Mouse (Mus musculus): ENCODE results near the gene Map2k3. TPM values are rescaled to one million over a fixed set of nuclear protein-coding genes. Genes with fewer than 3 reads are reported as not detected.
A peak's percentile ranks its signal among the peaks of the same experiment; 100 is the strongest.

Map2k3 gene
- polyA plus RNA-seq, 1 experiment = 183 TPM

- H3ac ChIP-seq (ENCODE audit: control insufficient read depth, insufficient read length, low read depth) = no peak overlapping the region
- no peaks in the 10 kb centered on the region for H3K79me2 ChIP-seq (ENCODE audit: control insufficient read depth, insufficient read depth)
- TF ChIP-seq CTCF (IDR thresholded peaks at IDR 0.05; ENCODE audit: control insufficient read depth, insufficient read depth, insufficient read length) = no peak
- TF ChIP-seq USF1 (IDR thresholded peaks at IDR 0.05; ENCODE audit: low read depth) = no peak
- no peak for TF ChIP-seq MYOD1 (IDR thresholded peaks at IDR 0.05; ENCODE audit: control insufficient read depth, insufficient read length, low read depth)
- no peak for TF ChIP-seq FOSL1 (IDR thresholded peaks at IDR 0.05; ENCODE audit: insufficient read depth, low read length, poor library complexity, severe bottlenecking)
- no peak for TF ChIP-seq MAX (IDR thresholded peaks at IDR 0.05)
- TF ChIP-seq CEBPB (IDR thresholded peaks at IDR 0.05; ENCODE audit: low read depth) = no peak
- TF ChIP-seq MYOG (IDR thresholded peaks at IDR 0.05; ENCODE audit: control insufficient read depth, extremely low read depth, insufficient read length) = no peak
- H3K79me3 ChIP-seq (ENCODE audit: low read depth) = no peaks in the 10 kb centered on the region
- no peaks in the 10 kb centered on the region for H3K27me3 ChIP-seq (ENCODE audit: control insufficient read depth, insufficient read depth, insufficient read length)
- no peak overlapping the region for H3K4me3 ChIP-seq (ENCODE audit: insufficient read depth, poor library complexity, severe bottlenecking)
- H3K36me3 ChIP-seq (ENCODE audit: control insufficient read depth, insufficient read depth) = no peaks in the 10 kb centered on the region
Observed at GRCm38 (mm10) chr11:60890744-60891143, 41.1 kb upstream of the Map2k3 start.

- H3K79me3 ChIP-seq (ENCODE audit: low read depth) = no peaks in the 10 kb centered on the region
- no peaks in the 10 kb centered on the region for H3K27me3 ChIP-seq (ENCODE audit: control insufficient read depth, insufficient read depth, insufficient read length)
- H3K36me3 ChIP-seq (ENCODE audit: control insufficient read depth, insufficient read depth) = no peaks in the 10 kb centered on the region
- no peak overlapping the region for H3ac ChIP-seq (ENCODE audit: control insufficient read depth, insufficient read length, low read depth)
- H3K79me2 ChIP-seq (ENCODE audit: control insufficient read depth, insufficient read depth) = no peaks in the 10 kb centered on the region
- TF ChIP-seq USF1 (IDR thresholded peaks at IDR 0.05; ENCODE audit: low read depth) (no peak), MAX (IDR thresholded peaks at IDR 0.05) (no peak), MYOD1 (IDR thresholded peaks at IDR 0.05; ENCODE audit: control insufficient read depth, insufficient read length, low read depth) (no peak), FOSL1 (IDR thresholded peaks at IDR 0.05; ENCODE audit: insufficient read depth, low read length, poor library complexity, severe bottlenecking) (no peak), MYOG (IDR thresholded peaks at IDR 0.05; ENCODE audit: control insufficient read depth, extremely low read depth, insufficient read length) (no peak), CEBPB (IDR thresholded peaks at IDR 0.05; ENCODE audit: low read depth) (no peak), CTCF (IDR thresholded peaks at IDR 0.05; ENCODE audit: control insufficient read depth, insufficient read depth, insufficient read length) (no peak)
- H3K4me3 ChIP-seq (ENCODE audit: insufficient read depth, poor library complexity, severe bottlenecking) = no peak overlapping the region
Observed at GRCm38 (mm10) chr11:60895915-60896314, 35.9 kb upstream of the Map2k3 start.

GRCm38 (mm10) chr11:60902001-60902400 is 29.8 kb upstream of the Map2k3 start:
- Histone ChIP-seq H3K79me3 (ENCODE audit: low read depth) (no peaks in the 10 kb centered on the region), H3K79me2 (ENCODE audit: control insufficient read depth, insufficient read depth) (no peaks in the 10 kb centered on the region), H3K4me3 (ENCODE audit: insufficient read depth, poor library complexity, severe bottlenecking) (no peak overlapping the region), H3K36me3 (ENCODE audit: control insufficient read depth, insufficient read depth) (no peaks in the 10 kb centered on the region), H3K27me3 (ENCODE audit: control insufficient read depth, insufficient read depth, insufficient read length) (no peaks in the 10 kb centered on the region), H3ac (ENCODE audit: control insufficient read depth, insufficient read length, low read depth) (no peak overlapping the region)
- peak; percentile 16 for TF ChIP-seq USF1 (IDR thresholded peaks at IDR 0.05; ENCODE audit: low read depth)
- no peak for TF ChIP-seq MYOG (IDR thresholded peaks at IDR 0.05; ENCODE audit: control insufficient read depth, extremely low read depth, insufficient read length)

- Histone ChIP-seq H3K27me3 (ENCODE audit: control insufficient read depth, insufficient read depth, insufficient read length) (no peaks in the 10 kb centered on the region), H3K36me3 (ENCODE audit: control insufficient read depth, insufficient read depth) (no peaks in the 10 kb centered on the region), H3K4me3 (ENCODE audit: insufficient read depth, poor library complexity, severe bottlenecking) (no peak overlapping the region), H3K79me3 (ENCODE audit: low read depth) (no peaks in the 10 kb centered on the region), H3ac (ENCODE audit: control insufficient read depth, insufficient read length, low read depth) (no peak overlapping the region), H3K79me2 (ENCODE audit: control insufficient read depth, insufficient read depth) (no peaks in the 10 kb centered on the region)
- no peak for TF ChIP-seq MYOD1 (IDR thresholded peaks at IDR 0.05; ENCODE audit: control insufficient read depth, insufficient read length, low read depth)
- TF ChIP-seq USF1 (IDR thresholded peaks at IDR 0.05; ENCODE audit: low read depth) = no peak
- no peak for TF ChIP-seq MYOG (IDR thresholded peaks at IDR 0.05; ENCODE audit: control insufficient read depth, extremely low read depth, insufficient read length)
- TF ChIP-seq FOSL1 (IDR thresholded peaks at IDR 0.05; ENCODE audit: insufficient read depth, low read length, poor library complexity, severe bottlenecking) = no peak
- no peak for TF ChIP-seq MAX (IDR thresholded peaks at IDR 0.05)
- no peak for TF ChIP-seq CEBPB (IDR thresholded peaks at IDR 0.05; ENCODE audit: low read depth)
- TF ChIP-seq CTCF (IDR thresholded peaks at IDR 0.05; ENCODE audit: control insufficient read depth, insufficient read depth, insufficient read length) = no peak
Observed at GRCm38 (mm10) chr11:60902486-60902885, 29.3 kb upstream of the Map2k3 start.

- Histone ChIP-seq H3K27me3 (ENCODE audit: control insufficient read depth, insufficient read depth, insufficient read length) (no peaks in the 10 kb centered on the region), H3ac (ENCODE audit: control insufficient read depth, insufficient read length, low read depth) (no peak overlapping the region), H3K79me2 (ENCODE audit: control insufficient read depth, insufficient read depth) (no peaks in the 10 kb centered on the region), H3K4me3 (ENCODE audit: insufficient read depth, poor library complexity, severe bottlenecking) (no peak overlapping the region), H3K36me3 (ENCODE audit: control insufficient read depth, insufficient read depth) (no peaks in the 10 kb centered on the region), H3K79me3 (ENCODE audit: low read depth) (no peaks in the 10 kb centered on the region)
- TF ChIP-seq FOSL1 (IDR thresholded peaks at IDR 0.05; ENCODE audit: insufficient read depth, low read length, poor library complexity, severe bottlenecking) = no peak
- TF ChIP-seq CEBPB (IDR thresholded peaks at IDR 0.05; ENCODE audit: low read depth) = no peak
- TF ChIP-seq MYOG (IDR thresholded peaks at IDR 0.05; ENCODE audit: control insufficient read depth, extremely low read depth, insufficient read length) = no peak
- TF ChIP-seq CTCF (IDR thresholded peaks at IDR 0.05; ENCODE audit: control insufficient read depth, insufficient read depth, insufficient read length) = no peak
Observed at GRCm38 (mm10) chr11:60903661-60904061, 28.2 kb upstream of the Map2k3 start.

GRCm38 (mm10) chr11:60905407-60906120 is 26.3 kb upstream of the Map2k3 start:
- TF ChIP-seq MYOG (IDR thresholded peaks at IDR 0.05; ENCODE audit: control insufficient read depth, extremely low read depth, insufficient read length) (no peak), USF1 (IDR thresholded peaks at IDR 0.05; ENCODE audit: low read depth) (no peak), FOSL1 (IDR thresholded peaks at IDR 0.05; ENCODE audit: insufficient read depth, low read length, poor library complexity, severe bottlenecking) (no peak), MYOD1 (IDR thresholded peaks at IDR 0.05; ENCODE audit: control insufficient read depth, insufficient read length, low read depth) (no peak), CTCF (IDR thresholded peaks at IDR 0.05; ENCODE audit: control insufficient read depth, insufficient read depth, insufficient read length) (no peak), CEBPB (IDR thresholded peaks at IDR 0.05; ENCODE audit: low read depth) (no peak), MAX (IDR thresholded peaks at IDR 0.05) (no peak)
- no peak overlapping the region for H3K4me3 ChIP-seq (ENCODE audit: insufficient read depth, poor library complexity, severe bottlenecking)
- no peaks in the 10 kb centered on the region for H3K79me3 ChIP-seq (ENCODE audit: low read depth)
- H3ac ChIP-seq (ENCODE audit: control insufficient read depth, insufficient read length, low read depth) = no peak overlapping the region
- no peaks in the 10 kb centered on the region for H3K27me3 ChIP-seq (ENCODE audit: control insufficient read depth, insufficient read depth, insufficient read length)
- H3K36me3 ChIP-seq (ENCODE audit: control insufficient read depth, insufficient read depth) = no peaks in the 10 kb centered on the region
- no peaks in the 10 kb centered on the region for H3K79me2 ChIP-seq (ENCODE audit: control insufficient read depth, insufficient read depth)
